Mouse (Mus musculus) ES-E14 (cell line): ENCODE measurements around the gene Shb. TPM values are rescaled to one million over a fixed set of nuclear protein-coding genes. Genes with fewer than 3 reads are reported as not detected.

Experiments
- DNase-seq: peaks from one replicate; pipeline ENCODE4 v3.0.0-alpha.2; 2013; ENCODE audit warnings: low read depth, low spot score
- H3K27ac ChIP-seq: 2 replicates; pipeline ENCODE4 v1.5.1; 2012; ENCODE audit warnings: low read depth, mild to moderate bottlenecking, low read length, moderate library complexity, mixed read lengths; ENCODE audit not compliant: poor library complexity, insufficient read depth, severe bottlenecking
- H3K36me3 ChIP-seq: 2 replicates; pipeline ENCODE4 v1.6.1; 2012; ENCODE audit warnings: mild to moderate bottlenecking, low read length, moderate library complexity, mixed read lengths; ENCODE audit not compliant: control insufficient read depth, poor library complexity, insufficient read depth, severe bottlenecking
- H3K4me1 ChIP-seq, 2 experiments: fragments of 150-350 bp in 1 of 2; sonication (generic) in 1 of 2; 2 replicates each; pipeline ENCODE4 v1.6.1; 2012; ENCODE audit warnings: low read length in 2 of 2, mild to moderate bottlenecking in 1 of 2, mixed read lengths in 1 of 2; ENCODE audit not compliant: control insufficient read depth in 2 of 2, insufficient read depth in 2 of 2, poor library complexity in 1 of 2
- H3K4me3 ChIP-seq, 2 experiments: fragments of 150-350 bp in 1 of 2; sonication (generic) in 1 of 2; 2 replicates each; pipeline ENCODE4 v1.5.1; 2012; ENCODE audit warnings: low read length in 2 of 2, low read depth in 1 of 2, mild to moderate bottlenecking in 1 of 2, mixed read lengths in 1 of 2; ENCODE audit not compliant: insufficient read depth in 1 of 2, poor library complexity in 1 of 2, severe bottlenecking in 1 of 2
- H3K9ac ChIP-seq: 2 replicates; pipeline ENCODE4 v1.6.1; 2012; ENCODE audit warnings: low read depth, mild to moderate bottlenecking, low read length, mixed read lengths; ENCODE audit not compliant: poor library complexity, insufficient read depth, severe bottlenecking
- H3K9me3 ChIP-seq: fragments of 150-350 bp; sonication (generic); 2 replicates; pipeline ENCODE4 v1.6.1; 2012; ENCODE audit warnings: low read depth, mild to moderate bottlenecking, low read length; ENCODE audit not compliant: control insufficient read depth, insufficient read depth
- CHD2 ChIP-seq: IDR thresholded peaks from 2 replicates; pipeline ENCODE4 v1.6.1; 2014; ENCODE audit warnings: mild to moderate bottlenecking, low read depth, low read length, inconsistent platforms
- HCFC1 ChIP-seq: IDR thresholded peaks from 2 replicates; pipeline ENCODE4 v1.6.1; 2012; ENCODE audit warnings: low read length, inconsistent platforms, borderline replicate concordance; ENCODE audit not compliant: insufficient read depth
- MAFK ChIP-seq: IDR thresholded peaks from 2 replicates; pipeline ENCODE4 v1.6.1; 2014; ENCODE audit warnings: mild to moderate bottlenecking, low read depth, low read length, inconsistent platforms; ENCODE audit not compliant: insufficient read depth
- ZC3H11A ChIP-seq: IDR thresholded peaks from 2 replicates; pipeline ENCODE4 v1.6.1; 2012; ENCODE audit warnings: low read depth, mild to moderate bottlenecking, inconsistent platforms, low read length, borderline replicate concordance
- ZNF384 ChIP-seq: IDR thresholded peaks from 2 replicates; pipeline ENCODE4 v1.6.1; 2012; ENCODE audit warnings: low read depth, low read length, inconsistent platforms
- in situ Hi-C, 2 experiments: fragments of 600-800 bp; cut with MboI; formaldehyde crosslinking; loops; one replicate each; pipeline ENCODE4 v1.15.1; 2025; ENCODE audit warnings: low sequenced_read_pairs in 2 of 2, inconsistent platforms in 1 of 2; ENCODE audit not compliant: unreplicated experiment in 2 of 2
- total RNA-seq: library from RNA; depleted of rRNA; stranded (reverse); fragments of 300-350 nt; gene quantifications from 2 replicates; pipeline ENCODE4 v1.2.3, GENCODE M21; 2012

The Shb gene
- total RNA-seq, 1 experiment, result 15.9 TPM

- H3K4me1 ChIP-seq, result peaks cover 5 to 31% of the 10 kb centered on the region in 2 experiments
- no peak for DNase-seq
- H3K36me3 ChIP-seq, result no peaks in the 10 kb centered on the region; the same call in 1 of the 2 replicates
- H3K27ac ChIP-seq, result no peak overlapping the region
- H3K9ac ChIP-seq, result no peak overlapping the region
- no peak overlapping the region for H3K4me3 ChIP-seq
- in situ Hi-C loops, result no loop called here
- H3K9me3 ChIP-seq, result no peaks in the 10 kb centered on the region
- no peak for TF ChIP-seq CHD2
- TF ChIP-seq ZNF384, result no peak
- no peak for TF ChIP-seq HCFC1
- TF ChIP-seq MAFK, result no peak
- TF ChIP-seq ZC3H11A, result no peak
Observed at GRCm38 (mm10) chr4:45505671-45506070, 26.6 kb downstream of the Shb start.

- Histone ChIP-seq H3K4me1 (peaks cover 6 to 34% of the 10 kb centered on the region in 2 experiments), H3K27ac (no peak overlapping the region), H3K36me3 (no peaks in the 10 kb centered on the region; the same call in 1 of the 2 replicates), H3K4me3 (no peak overlapping the region), H3K9me3 (no peaks in the 10 kb centered on the region), H3K9ac (no peak overlapping the region)
- TF ChIP-seq ZNF384 (no peak), HCFC1 (no peak), ZC3H11A (no peak), CHD2 (no peak), MAFK (no peak)
- no peak for DNase-seq
- in situ Hi-C loops, result no loop called here
Observed at GRCm38 (mm10) chr4:45505191-45505590, 27.1 kb downstream of the Shb start.

- in situ Hi-C loops, result no loop called here
- peaks cover 13 to 45% of the 10 kb centered on the region in 2 experiments for H3K4me1 ChIP-seq
- H3K9me3 ChIP-seq, result no peaks in the 10 kb centered on the region
- no peak for DNase-seq
- TF ChIP-seq ZC3H11A (no peak), MAFK (no peak), ZNF384 (no peak), HCFC1 (no peak), CHD2 (no peak)
- H3K9ac ChIP-seq, result no peak overlapping the region
- H3K27ac ChIP-seq, result no peak overlapping the region
- no peaks in the 10 kb centered on the region; the same call in 1 of the 2 replicates for H3K36me3 ChIP-seq
- H3K4me3 ChIP-seq, result no peak overlapping the region
Observed at GRCm38 (mm10) chr4:45503816-45504215, 28.5 kb downstream of the Shb start.

DNA sequence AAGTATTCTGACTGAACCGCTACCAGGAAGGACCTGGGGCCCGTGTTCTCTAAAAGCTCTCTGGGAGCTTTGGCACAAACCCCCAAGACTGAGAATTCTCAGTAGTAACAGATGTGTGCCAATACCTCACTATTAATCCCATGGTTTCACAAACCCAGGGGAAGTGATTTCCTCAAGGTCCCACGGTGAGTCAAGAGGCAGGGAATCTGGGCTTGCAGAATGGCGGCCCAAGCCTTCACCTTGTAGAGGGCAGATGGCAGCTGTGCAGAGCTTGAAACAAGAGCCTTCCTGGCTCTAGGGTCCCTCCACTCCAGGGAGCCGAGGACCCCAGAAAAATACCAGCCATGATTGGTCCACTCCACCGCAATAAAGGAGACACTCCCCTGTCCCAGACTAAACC lies 28.9 kb downstream of the Shb start:
- in situ Hi-C loops, result no loop called here
- peaks cover 17 to 47% of the 10 kb centered on the region in 2 experiments for H3K4me1 ChIP-seq
- no peak overlapping the region for H3K4me3 ChIP-seq
- no peaks in the 10 kb centered on the region for H3K9me3 ChIP-seq
- no peak for DNase-seq
- TF ChIP-seq HCFC1 (no peak), CHD2 (no peak), MAFK (no peak), ZNF384 (no peak), ZC3H11A (no peak)
- H3K27ac ChIP-seq, result no peak overlapping the region
- no peak overlapping the region for H3K9ac ChIP-seq
- H3K36me3 ChIP-seq, result no peaks in the 10 kb centered on the region

- no peak for TF ChIP-seq HCFC1
- no peak for TF ChIP-seq MAFK
- no peak for TF ChIP-seq ZC3H11A
- TF ChIP-seq CHD2, result no peak
- TF ChIP-seq ZNF384, result no peak
- no peaks in the 10 kb centered on the region for H3K9me3 ChIP-seq
- peaks cover 13 to 47% of the 10 kb centered on the region in 2 experiments for H3K4me1 ChIP-seq
Observed at GRCm38 (mm10) chr4:45502002-45502401, 30.3 kb downstream of the Shb start.

More at GRCm38 (mm10) chr4:45502002-45502401, 30.3 kb downstream of the Shb start:
- no peak overlapping the region for H3K4me3 ChIP-seq
- H3K36me3 ChIP-seq, result no peaks in the 10 kb centered on the region
- no peak overlapping the region for H3K27ac ChIP-seq
- no peak for DNase-seq
- in situ Hi-C loops, result no loop called here
- H3K9ac ChIP-seq, result no peak overlapping the region
